Mouse (Mus musculus) splenic B cell, adult 2 months (primary cell): ENCODE data around the gene Kbtbd2.

Experiments
- DNase-seq: peaks from one replicate; pipeline ENCODE4 v3.0.0-alpha.2; 2011; ENCODE audit warnings: low read depth, low spot score
- H3K27me3 ChIP-seq: 2 replicates; pipeline ENCODE4 v1.6.1; 2012; ENCODE audit warnings: mild to moderate bottlenecking, low read length, moderate library complexity, mixed read lengths; ENCODE audit not compliant: control insufficient read depth, poor library complexity, insufficient read depth, severe bottlenecking
- H3K36me3 ChIP-seq: 2 replicates; pipeline ENCODE4 v1.6.1; 2012; ENCODE audit warnings: mild to moderate bottlenecking, low read length, moderate library complexity, mixed read lengths; ENCODE audit not compliant: control insufficient read depth, poor library complexity, insufficient read depth, severe bottlenecking

Kbtbd2 gene

DNA sequence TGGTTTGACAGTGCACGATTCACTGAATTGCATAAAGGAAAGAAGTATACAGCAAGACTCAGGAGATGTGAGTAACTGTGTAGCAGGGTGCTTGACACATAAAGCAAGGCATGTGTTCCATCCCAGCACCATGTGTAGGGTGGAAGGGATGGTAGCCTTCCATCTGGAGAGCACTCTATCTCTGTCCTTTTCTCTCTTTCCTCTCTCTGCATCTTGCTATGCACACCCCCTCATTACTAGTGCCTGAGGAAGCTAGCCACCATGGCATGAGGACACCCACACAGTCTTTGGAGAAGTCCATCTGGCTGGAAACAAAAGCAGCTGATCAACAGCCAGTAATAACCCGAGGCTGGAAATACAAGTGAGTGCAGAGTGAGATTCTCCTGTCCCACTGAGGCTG is 8.6 kb upstream of the Kbtbd2 start:
- no peaks in the 10 kb centered on the region for H3K27me3 ChIP-seq
- no peak for DNase-seq
- H3K36me3 ChIP-seq, result no peaks in the 10 kb centered on the region

DNA sequence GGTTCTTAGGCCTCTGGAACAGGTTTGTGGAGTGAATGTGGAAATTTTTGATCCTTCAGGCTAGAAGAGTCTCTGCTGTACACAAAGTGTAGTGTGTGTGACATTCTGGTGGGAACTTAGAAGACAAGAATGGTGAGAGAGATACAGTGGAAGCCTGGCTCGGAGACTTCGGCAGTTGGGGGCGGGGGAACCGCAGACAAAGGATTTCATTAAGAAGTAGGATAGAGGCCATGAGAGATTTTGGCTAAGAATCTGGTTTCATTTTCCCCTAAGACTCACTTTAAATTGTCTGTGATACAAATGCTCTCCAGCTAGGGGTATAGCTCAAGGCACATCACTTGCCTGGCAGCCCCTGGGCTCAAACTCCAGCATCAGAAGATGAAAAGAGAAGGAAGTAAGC is 7.4 kb upstream of the Kbtbd2 start:
- no peaks in the 10 kb centered on the region for H3K27me3 ChIP-seq
- H3K36me3 ChIP-seq, result no peaks in the 10 kb centered on the region
- DNase-seq, result no peak

DNA sequence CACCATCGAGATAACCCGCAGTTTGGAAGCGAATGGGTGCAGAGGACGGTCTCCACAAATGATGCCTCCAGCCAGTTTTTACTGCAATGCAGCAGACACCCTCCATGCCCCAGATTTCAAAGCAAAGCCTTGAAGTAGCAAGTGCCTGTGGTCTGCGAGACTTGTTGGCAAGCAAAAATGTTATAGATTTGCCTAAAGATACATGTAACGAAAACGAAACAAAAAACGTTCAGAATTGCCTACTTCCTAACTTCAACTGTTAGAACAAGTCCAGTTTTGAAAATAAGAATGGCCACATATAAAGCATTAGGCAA is 496 bp upstream of the Kbtbd2 start:
- DNase-seq, result peak; percentile 50
- H3K27me3 ChIP-seq, result no peaks in the 10 kb centered on the region
- no peaks in the 10 kb centered on the region for H3K36me3 ChIP-seq

DNA sequence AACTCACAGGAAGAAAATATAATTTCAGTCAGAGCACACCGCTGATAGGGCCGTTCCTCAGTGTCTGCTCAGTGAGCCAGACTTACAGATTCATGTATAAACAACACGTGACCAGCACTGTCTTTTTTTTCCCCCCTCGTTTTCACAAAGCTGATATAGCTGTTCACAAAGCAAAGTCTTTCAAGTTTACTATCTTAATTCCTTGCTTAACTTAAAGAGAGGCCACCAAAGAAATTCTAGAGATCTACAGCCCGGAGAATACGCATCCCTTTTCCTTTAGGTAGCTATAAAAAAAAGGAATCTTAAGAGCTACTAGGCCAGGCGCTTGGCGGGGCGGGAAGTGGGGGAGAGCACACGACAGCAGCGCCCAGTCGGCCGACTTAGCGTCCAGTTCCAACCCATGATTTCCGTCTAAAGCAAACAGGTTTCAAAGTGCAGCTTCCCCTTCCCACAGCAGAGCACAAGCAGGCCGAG is 908 bp downstream of the Kbtbd2 start:
- no peaks in the 10 kb centered on the region for H3K27me3 ChIP-seq
- H3K36me3 ChIP-seq, result no peaks in the 10 kb centered on the region
- peak; percentile 63 for DNase-seq

DNA sequence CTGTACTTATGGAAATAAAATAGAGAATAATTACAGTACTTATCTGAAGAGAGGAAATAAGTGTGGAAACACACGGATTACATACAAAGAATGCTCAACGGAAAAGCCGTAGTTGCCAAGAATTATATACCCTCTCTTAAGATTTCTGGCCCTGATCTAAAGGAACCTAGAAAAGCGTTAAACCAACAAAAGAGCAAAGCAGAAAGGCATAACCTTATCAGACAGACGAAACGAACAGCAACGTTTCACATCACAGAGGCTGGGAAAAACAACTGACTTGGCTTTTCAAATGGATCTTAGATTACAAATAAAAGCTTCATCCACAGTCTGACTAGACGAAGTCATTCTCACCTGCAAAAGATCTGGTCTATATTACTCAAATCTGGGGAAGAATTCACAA is 1.4 kb downstream of the Kbtbd2 start:
- DNase-seq, result no peak
- Histone ChIP-seq H3K36me3 (no peaks in the 10 kb centered on the region), H3K27me3 (no peaks in the 10 kb centered on the region)

DNA sequence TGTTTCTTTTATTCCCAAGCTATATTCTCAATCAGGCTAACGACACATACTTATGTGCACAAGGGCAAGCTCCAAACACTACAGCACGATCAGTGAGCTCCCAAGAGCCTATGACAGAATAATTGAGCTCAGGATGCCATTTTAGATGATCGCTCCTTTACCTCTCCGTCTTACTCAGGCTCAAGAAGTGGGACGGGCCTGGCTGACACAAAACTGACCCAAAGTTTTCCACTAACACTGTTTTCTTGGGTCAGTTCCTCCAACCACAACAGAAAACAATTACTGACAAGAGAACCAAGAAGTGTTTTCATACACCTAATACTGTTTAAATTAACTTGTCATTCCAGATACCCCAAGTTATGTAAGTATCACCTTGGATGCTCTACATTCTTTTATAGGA is 2.8 kb downstream of the Kbtbd2 start:
- Histone ChIP-seq H3K36me3 (no peaks in the 10 kb centered on the region), H3K27me3 (no peaks in the 10 kb centered on the region)
- DNase-seq, result no peak

DNA sequence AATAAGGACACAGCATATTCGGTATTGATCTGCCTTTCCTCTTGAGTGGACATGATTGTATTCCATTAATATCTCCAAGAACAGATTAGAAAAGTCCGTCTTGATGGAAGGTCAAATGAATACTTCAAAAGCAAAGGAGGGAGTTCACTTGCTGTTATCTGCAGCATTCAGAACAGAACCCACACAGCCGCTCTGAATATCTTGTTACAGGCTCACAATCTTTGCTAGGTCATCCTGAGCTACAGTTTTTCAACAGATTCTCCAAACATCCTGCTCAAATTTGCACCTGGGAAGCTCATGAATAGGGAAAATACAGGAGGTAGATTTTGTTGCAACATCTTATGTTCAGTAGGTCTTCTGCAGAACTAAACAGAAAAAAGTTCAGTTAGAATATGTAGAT is 8.3 kb downstream of the Kbtbd2 start:
- DNase-seq, result no peak
- Histone ChIP-seq H3K27me3 (no peaks in the 10 kb centered on the region), H3K36me3 (peaks cover 3% of the 10 kb centered on the region; the same call in 1 of the 2 replicates)

DNA sequence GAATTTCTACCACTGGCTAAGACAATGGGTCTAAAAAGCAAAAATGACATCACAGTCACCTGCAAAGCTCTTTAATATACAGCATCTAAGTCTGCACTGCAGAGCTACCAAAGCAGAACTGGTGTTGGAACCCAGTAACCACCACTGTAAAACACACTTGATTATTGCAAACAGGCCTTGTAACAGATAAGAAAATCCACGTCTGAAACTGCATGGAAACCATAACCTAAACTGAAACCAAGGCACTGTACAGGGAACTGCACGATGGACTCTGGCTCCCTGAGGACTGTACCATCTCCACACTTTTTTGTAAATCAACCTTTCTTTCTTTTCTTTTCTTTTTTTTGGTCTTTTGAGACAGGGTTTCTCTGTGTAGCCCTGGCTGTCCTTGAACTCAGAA is 9.9 kb downstream of the Kbtbd2 start:
- DNase-seq, result no peak
- Histone ChIP-seq H3K27me3 (no peaks in the 10 kb centered on the region), H3K36me3 (peaks cover 3% of the 10 kb centered on the region; the same call in 1 of the 2 replicates)

DNA sequence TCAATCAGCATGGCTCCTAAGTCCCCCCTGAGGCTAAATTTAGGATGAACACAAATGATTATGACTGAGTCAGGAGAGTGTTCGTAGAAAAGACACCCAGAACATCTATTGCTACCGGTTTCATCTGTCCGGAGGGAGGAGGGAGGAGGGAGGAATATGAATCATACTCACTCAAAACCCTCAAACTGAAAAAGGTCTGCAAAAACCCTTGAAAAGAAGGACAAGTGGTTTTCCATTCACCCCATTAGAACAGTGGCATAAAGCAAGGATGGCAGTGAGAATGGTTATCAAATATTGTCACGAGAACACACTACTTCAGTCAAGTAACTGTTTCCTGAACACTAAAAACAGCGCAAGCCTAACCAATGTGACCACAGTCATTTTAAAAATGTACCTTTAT is 12.5 kb downstream of the Kbtbd2 start:
- no peaks in the 10 kb centered on the region for H3K27me3 ChIP-seq
- peaks cover 14% of the 10 kb centered on the region for H3K36me3 ChIP-seq
- DNase-seq, result no peak

DNA sequence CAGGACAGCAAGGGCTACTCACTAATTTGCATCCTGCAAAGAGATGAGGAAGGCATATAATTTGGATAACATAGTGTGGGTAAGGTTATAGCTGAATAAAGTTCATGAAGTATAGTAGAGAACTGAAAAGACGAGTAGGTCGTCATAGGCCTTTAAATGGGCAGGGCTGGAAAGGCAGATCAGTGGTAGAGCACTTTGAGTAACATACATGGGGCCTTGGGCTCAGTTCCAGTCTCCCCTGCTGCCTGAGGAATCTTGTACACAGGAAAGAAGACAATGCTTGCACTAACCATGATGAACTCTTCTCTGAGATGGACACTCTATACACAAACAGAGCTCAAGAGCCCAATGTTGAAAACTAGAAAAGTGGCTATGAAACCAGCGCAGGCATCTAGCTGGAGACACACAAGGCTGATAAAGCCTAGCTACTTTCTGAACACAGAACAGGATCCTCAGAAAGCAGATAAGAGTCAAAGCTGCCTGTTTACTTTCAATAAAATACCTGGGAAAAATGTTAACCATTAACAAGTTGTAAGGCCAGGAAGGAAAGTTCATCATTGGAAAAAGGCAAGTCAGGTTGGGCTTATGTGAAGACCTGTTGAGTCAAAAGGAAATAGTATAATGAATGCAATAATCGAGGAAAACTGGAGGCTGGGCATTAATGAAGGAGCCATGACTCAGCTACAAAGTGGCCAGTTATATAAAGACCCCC is 13.9 kb downstream of the Kbtbd2 start:
- H3K27me3 ChIP-seq, result no peaks in the 10 kb centered on the region
- no peak for DNase-seq
- H3K36me3 ChIP-seq, result peaks cover 12% of the 10 kb centered on the region

DNA sequence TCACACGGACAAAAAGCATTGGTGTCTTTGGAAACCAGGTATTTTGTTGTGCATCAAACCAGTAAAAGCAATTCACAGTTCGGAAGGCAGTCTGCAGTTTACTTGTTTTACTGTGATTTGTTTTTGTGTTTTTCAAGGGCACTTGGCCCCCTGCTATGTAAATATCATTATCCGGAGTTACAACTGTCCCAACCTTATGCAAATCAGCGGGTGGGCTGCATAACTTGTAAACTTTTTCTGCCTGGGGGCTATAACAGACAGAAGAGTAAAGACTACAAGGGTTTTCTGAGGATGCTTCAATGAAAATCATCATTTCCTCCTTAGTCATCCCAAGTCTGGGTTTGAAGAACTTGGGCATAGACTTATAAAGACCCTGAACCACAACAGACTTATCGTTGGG is 18.0 kb downstream of the Kbtbd2 start:
- Histone ChIP-seq H3K36me3 (peaks cover 16% of the 10 kb centered on the region), H3K27me3 (no peaks in the 10 kb centered on the region)
- no peak for DNase-seq

DNA sequence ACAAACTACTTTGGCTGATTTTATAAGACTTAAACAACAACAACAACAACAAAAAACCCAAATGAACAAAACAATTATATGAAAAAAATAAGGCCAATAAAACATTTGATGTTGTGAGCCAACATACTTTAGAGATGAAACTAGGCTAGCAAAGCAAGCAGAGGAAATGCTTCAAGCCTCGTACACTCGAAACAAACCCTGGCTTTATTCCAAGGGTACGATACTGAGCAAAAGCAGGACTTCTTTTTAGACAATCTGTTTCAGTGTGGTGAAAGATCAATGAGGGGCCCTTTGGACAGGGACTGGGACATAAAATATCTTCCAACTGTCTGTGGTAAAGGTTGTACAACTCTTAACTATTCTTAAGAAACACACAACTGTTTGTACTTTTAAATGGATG is 21.8 kb downstream of the Kbtbd2 start:
- DNase-seq, result no peak
- Histone ChIP-seq H3K27me3 (no peaks in the 10 kb centered on the region), H3K36me3 (peaks cover 13% of the 10 kb centered on the region)

DNA sequence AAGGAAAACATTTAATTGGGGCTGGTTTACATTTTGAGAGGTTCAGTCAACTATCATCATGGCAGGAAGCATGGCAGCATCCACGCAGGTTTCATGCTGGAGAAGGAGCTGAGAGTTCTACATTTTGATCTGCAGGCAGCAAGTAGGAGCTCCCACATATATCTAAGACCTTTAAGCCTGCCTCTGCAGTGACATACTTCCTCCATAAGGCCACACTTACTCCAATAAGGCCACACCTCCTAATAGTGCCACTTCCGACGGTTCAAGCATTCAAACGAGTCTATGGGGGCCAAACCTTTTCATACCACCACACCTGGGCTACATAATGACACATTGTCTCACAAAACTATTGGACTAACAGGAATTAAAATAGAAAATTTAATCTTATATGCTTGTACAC is 31.9 kb downstream of the Kbtbd2 start:
- H3K36me3 ChIP-seq, result 0 out of 2 replicates have a peak, but pooled peaks cover 4% of the 10 kb centered on the region
- no peak for DNase-seq
- no peaks in the 10 kb centered on the region for H3K27me3 ChIP-seq

DNA sequence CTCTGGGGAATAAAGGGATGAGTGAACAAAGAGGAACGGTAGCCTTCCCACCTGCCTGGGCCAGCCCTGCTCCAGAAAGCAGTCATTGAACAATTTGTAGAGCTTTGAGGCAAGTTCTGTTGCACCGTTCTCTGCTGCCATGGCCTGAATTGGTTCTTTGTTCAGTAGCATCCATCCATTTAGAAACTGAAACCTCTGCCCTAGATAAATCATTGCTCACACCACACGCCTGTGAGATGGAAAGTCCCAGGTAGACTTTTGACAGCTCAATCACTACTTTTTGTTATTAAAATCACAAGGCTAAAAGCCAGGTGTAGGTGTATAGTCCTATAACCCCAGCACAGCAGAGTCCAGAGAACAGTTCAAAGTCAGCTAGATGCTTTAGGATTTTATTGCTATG is 32.3 kb downstream of the Kbtbd2 start:
- DNase-seq, result peak; percentile 11
- Histone ChIP-seq H3K27me3 (no peaks in the 10 kb centered on the region), H3K36me3 (0 out of 2 replicates have a peak, but pooled peaks cover 4% of the 10 kb centered on the region)

DNA sequence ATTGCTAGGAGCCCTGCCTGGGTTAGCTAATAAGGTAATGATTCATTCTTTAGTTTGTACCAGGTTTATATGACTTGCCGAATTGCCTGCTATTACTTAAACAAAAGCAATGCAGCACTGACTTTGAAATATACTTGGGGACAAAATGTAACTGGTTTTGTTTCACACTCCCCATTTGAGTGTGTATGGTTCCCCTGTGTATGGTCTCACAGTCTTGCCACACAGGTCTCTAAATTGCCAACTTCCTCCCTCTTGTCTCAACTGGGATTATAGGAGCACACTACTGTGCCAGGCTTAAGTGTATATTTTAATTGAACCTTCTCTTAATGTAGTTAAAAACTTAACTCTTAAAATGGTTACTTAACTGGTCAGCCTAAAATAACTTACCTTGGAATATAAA is 38.3 kb downstream of the Kbtbd2 start:
- H3K27me3 ChIP-seq, result no peaks in the 10 kb centered on the region
- peaks cover 19% of the 10 kb centered on the region for H3K36me3 ChIP-seq
- no peak for DNase-seq

DNA sequence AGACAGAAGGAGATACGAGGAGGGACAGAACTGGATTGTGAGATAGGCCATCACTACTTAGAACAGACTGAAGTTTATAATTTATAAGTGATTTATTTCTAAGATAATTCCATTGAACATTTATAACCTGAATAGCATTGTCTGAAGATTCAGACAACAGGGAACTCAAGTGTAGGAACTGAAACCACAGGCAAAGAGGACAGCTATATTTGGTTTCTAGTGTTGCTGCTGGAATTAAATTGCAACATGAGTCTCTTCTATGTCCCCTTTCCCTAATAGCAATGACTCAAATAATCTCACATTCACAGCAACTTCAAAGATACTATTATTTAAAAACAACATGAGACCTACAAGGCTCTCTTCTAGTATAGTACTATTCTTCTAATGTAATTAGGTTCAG is 41.5 kb downstream of the Kbtbd2 start:
- DNase-seq, result no peak
- no peaks in the 10 kb centered on the region for H3K27me3 ChIP-seq
- H3K36me3 ChIP-seq, result peaks cover 17% of the 10 kb centered on the region
